Mouse (Mus musculus): Measurements from ENCODE around the gene Spata22. TPM values are rescaled to one million over a fixed set of nuclear protein-coding genes. Genes with fewer than 3 reads are reported as not detected.

Gene Spata22
- total and polyA plus RNA-seq, 3 experiments: not detected

GRCm38 (mm10) chr11:73323906-73324830, 5.4 kb upstream of the Spata22 start:
- Histone ChIP-seq H3K79me2 (replicated peaks; ENCODE audit: control insufficient read depth, extremely low read depth, insufficient read depth, poor library complexity, severe bottlenecking) (no peaks in the 10 kb centered on the region), H3K27me3 (replicated peaks) (peaks cover 59% of the 10 kb centered on the region), H3K4me3 (replicated peaks in 1 of 3; ENCODE audit: low read depth in 2 of 3, low read length in 2 of 3, poor library complexity in 1 of 3) (no peak overlapping the region), H3K27ac (ENCODE audit: insufficient read depth, low read depth) (no peak overlapping the region), H3K4me2 (ENCODE audit: insufficient read depth, low read depth, poor library complexity, severe bottlenecking) (peak overlapping the region; percentile 74), H3K4me1 (ENCODE audit: control insufficient read depth in 1 of 2, insufficient read depth in 2 of 2) (peaks cover 0 to 5% of the 10 kb centered on the region in 2 experiments; a peak in 1 of 4 replicates), H3K9ac (ENCODE audit: insufficient read depth, low read depth) (no peak overlapping the region), H3K9me3 (replicated peaks; ENCODE audit: low read length) (peaks cover 2% of the 10 kb centered on the region), H3K36me3 (replicated peaks in 1 of 2; ENCODE audit: control insufficient read depth in 1 of 2, insufficient read depth in 1 of 2, low read length in 1 of 2) (no peaks in the 10 kb centered on the region)
- peak; percentile 10 for DNase-seq (ENCODE audit: extremely low read depth)
- in situ Hi-C loops (cut with MboI; ENCODE audit: low pct_ligation_motif_present, low pct_unique_long_range_greater_than_20kb, low sequenced_read_pairs): no loop called here
- dilution Hi-C loops (cut with MboI; ENCODE audit: extremely low pct_ligation_motif_present, extremely low pct_unique_long_range_greater_than_20kb, low sequenced_read_pairs): no loop called here
- TF ChIP-seq RAD21 (IDR thresholded peaks at IDR 0.05; ENCODE audit: low read depth, low read length): no peak
- no peak for TF ChIP-seq CHD1 (IDR thresholded peaks at IDR 0.05; ENCODE audit: low read depth, low read length)
- no peak for TF ChIP-seq E2F4 (IDR thresholded peaks at IDR 0.05; ENCODE audit: insufficient replicate concordance, low read depth, low read length)
- no peak for TF ChIP-seq ZC3H11A (IDR thresholded peaks at IDR 0.05; ENCODE audit: low read depth, low read length)
- peak; percentile 92 for TF ChIP-seq IRF4 (IDR thresholded peaks at IDR 0.05; ENCODE audit: low read depth, low read length)
- TF ChIP-seq ETS1 (conservative IDR thresholded peaks at IDR 0.05; ENCODE audit: low read depth, low read length): peak; percentile 82
- no peak for TF ChIP-seq NELFE (IDR thresholded peaks at IDR 0.05; ENCODE audit: low read depth, low read length)
- TF ChIP-seq MAX (IDR thresholded peaks at IDR 0.05; ENCODE audit: low read length): peak; percentile 26; the same call in 1 of the 2 replicates
- TF ChIP-seq CTCF (conservative IDR thresholded peaks at IDR 0.05 in 1 of 2, IDR thresholded peaks at IDR 0.05 in 1 of 2; ENCODE audit: low read depth in 2 of 2, low read length in 2 of 2): no peak
- TF ChIP-seq MAZ (IDR thresholded peaks at IDR 0.05; ENCODE audit: low read depth, low read length): no peak
- no peak for TF ChIP-seq TBP (conservative IDR thresholded peaks at IDR 0.05; ENCODE audit: low read depth, low read length)
- TF ChIP-seq POLR2A (IDR thresholded peaks at IDR 0.05; ENCODE audit: low read depth, low read length): no peak
- TF ChIP-seq NRF1 (IDR thresholded peaks at IDR 0.05; ENCODE audit: low read depth, low read length): no peak
- peak; percentile 79 for TF ChIP-seq JUND (conservative IDR thresholded peaks at IDR 0.05; ENCODE audit: low read depth, low read length)
- no peak for TF ChIP-seq UBTF (IDR thresholded peaks at IDR 0.05; ENCODE audit: low read depth, low read length)
- peak; percentile 26; the same call in 1 of the 2 replicates for TF ChIP-seq RCOR1 (conservative IDR thresholded peaks at IDR 0.05; ENCODE audit: low read depth, low read length)
- TF ChIP-seq CHD2 (IDR thresholded peaks at IDR 0.05; ENCODE audit: low read length): no peak
- TF ChIP-seq JUN (IDR thresholded peaks at IDR 0.05; ENCODE audit: insufficient read depth, low read depth, low read length): peak; percentile 76
- peak; percentile 49; the same call in 1 of the 2 replicates for TF ChIP-seq MEF2A (IDR thresholded peaks at IDR 0.05; ENCODE audit: borderline replicate concordance, low read depth, low read length)
- TF ChIP-seq ZMIZ1 (IDR thresholded peaks at IDR 0.05; ENCODE audit: low read depth, low read length): no peak
- no peak for TF ChIP-seq GABPA (IDR thresholded peaks at IDR 0.05; ENCODE audit: insufficient replicate concordance, low read depth, low read length)
- no peak for TF ChIP-seq KAT2A (IDR thresholded peaks at IDR 0.05; ENCODE audit: insufficient replicate concordance, low read length)
- no peak for TF ChIP-seq ZNF384 (IDR thresholded peaks at IDR 0.05; ENCODE audit: low read depth, low read length)
- TF ChIP-seq MAFK (IDR thresholded peaks at IDR 0.05; ENCODE audit: insufficient replicate concordance, low read length): no peak
- no peak for TF ChIP-seq ELF1 (IDR thresholded peaks at IDR 0.05; ENCODE audit: low read depth, low read length)
- TF ChIP-seq HCFC1 (IDR thresholded peaks at IDR 0.05; ENCODE audit: low read depth, low read length): no peak
- no peak for TF ChIP-seq USF2 (conservative IDR thresholded peaks at IDR 0.05; ENCODE audit: low read depth, low read length)
- no peak for TF ChIP-seq POLR2AphosphoS2 (IDR thresholded peaks at IDR 0.05; ENCODE audit: low read depth, low read length)
- TF ChIP-seq MXI1 (IDR thresholded peaks at IDR 0.05; ENCODE audit: low read depth, low read length): no peak
- no peak for TF ChIP-seq ZKSCAN1 (IDR thresholded peaks at IDR 0.05; ENCODE audit: borderline replicate concordance, low read depth, low read length)
- TF ChIP-seq USF1 (IDR thresholded peaks at IDR 0.05; ENCODE audit: low read depth, low read length): no peak
- no peak for TF ChIP-seq PAX5 (IDR thresholded peaks at IDR 0.05; ENCODE audit: low read length)
- peak; percentile 59; the same call in 1 of the 2 replicates for TF ChIP-seq MYC (IDR thresholded peaks at IDR 0.05; ENCODE audit: low read depth, low read length)
- TF ChIP-seq BHLHE40 (IDR thresholded peaks at IDR 0.05; ENCODE audit: low read depth, low read length): peak; percentile 91
- no peak for TF ChIP-seq SMC3 (IDR thresholded peaks at IDR 0.05; ENCODE audit: low read depth, low read length)
- 0 out of 2 replicates have a peak, but pooled peaks have one; percentile 12 for TF ChIP-seq TCF12 (IDR thresholded peaks at IDR 0.05; ENCODE audit: low read depth, low read length)
- no peak for TF ChIP-seq SIN3A (IDR thresholded peaks at IDR 0.05; ENCODE audit: low read length)
- peak; percentile 84 for TF ChIP-seq EP300 (IDR thresholded peaks at IDR 0.05; ENCODE audit: low read length)

All from CH12.LX (cell line).